Mouse (Mus musculus) erythroblast, embryonic 14.5 days (primary cell): ENCODE data around the gene Tmem255b. TPM values are rescaled to one million over a fixed set of nuclear protein-coding genes. Genes with fewer than 3 reads are reported as not detected.

Source experiments
- H3K27me3 ChIP-seq: 2 replicates; pipeline ENCODE4 v1.6.1; 2012; ENCODE audit warnings: inconsistent platforms; ENCODE audit not compliant: control insufficient read depth
- H3K36me3 ChIP-seq: 2 replicates; pipeline ENCODE4 v1.6.1; 2012; ENCODE audit warnings: mild to moderate bottlenecking, inconsistent platforms; ENCODE audit not compliant: control insufficient read depth
- H3K4me1 ChIP-seq: 2 replicates; pipeline ENCODE4 v1.6.1; 2012; ENCODE audit warnings: inconsistent platforms; ENCODE audit not compliant: control insufficient read depth
- H3K4me3 ChIP-seq: replicated peaks from 2 replicates; pipeline ENCODE3; 2012; ENCODE audit warnings: moderate library complexity, mild to moderate bottlenecking, inconsistent platforms
- H3K9me3 ChIP-seq: 2 replicates; pipeline ENCODE4 v1.6.1; 2012; ENCODE audit warnings: low read length, inconsistent platforms, mixed read lengths; ENCODE audit not compliant: control insufficient read depth
- GATA1 ChIP-seq: IDR thresholded peaks from 2 replicates; pipeline ENCODE4 v1.6.1; 2012; ENCODE audit warnings: low read length, inconsistent platforms, mixed read lengths
- TAL1 ChIP-seq: IDR thresholded peaks from 3 replicates; pipeline ENCODE4 v1.6.1; 2012; ENCODE audit warnings: low read length, inconsistent platforms, mixed read lengths
- polyA plus RNA-seq: library from polyadenylated mRNA; stranded (reverse); fragments of >175 nt; gene quantifications from 2 replicates; pipeline ENCODE4 v1.2.3, GENCODE M21; 2012

The Tmem255b gene
- polyA plus RNA-seq, 1 experiment = not detected

DNA sequence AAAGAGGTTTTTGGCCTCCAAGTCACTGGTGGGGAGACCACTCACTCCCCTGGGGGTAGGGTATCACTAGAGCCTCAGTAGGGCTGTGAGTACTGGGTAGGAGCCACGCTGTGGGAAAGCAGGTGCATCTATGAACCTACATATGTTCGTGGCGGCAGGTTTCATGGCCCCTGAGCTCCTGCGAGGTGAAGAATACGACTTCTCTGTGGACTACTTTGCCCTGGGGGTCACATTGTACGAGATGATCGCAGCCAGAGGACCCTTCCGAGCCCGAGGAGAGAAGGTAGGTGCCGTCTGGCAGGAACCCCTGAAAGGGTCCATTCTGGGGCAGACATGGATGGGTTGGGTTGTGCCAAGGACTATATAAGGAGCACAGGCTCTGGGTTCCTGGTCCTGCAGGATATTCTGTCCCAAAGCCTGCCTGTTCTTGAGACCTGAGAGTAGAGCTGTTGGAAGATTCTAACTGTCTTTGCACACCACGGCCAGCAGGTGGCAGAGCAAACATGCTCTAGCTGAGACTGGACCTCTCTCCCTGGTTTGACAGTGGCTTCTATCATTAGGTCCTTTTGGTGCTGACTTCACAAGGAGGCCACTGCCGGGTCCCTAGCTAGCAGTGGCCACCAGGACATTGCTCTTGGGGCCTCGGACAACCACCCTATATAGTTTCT is 22.0 kb upstream of the Tmem255b start:
- Histone ChIP-seq H3K36me3 (no peaks in the 10 kb centered on the region), H3K4me3 (no peak overlapping the region), H3K9me3 (no peaks in the 10 kb centered on the region), H3K27me3 (no peaks in the 10 kb centered on the region), H3K4me1 (no peaks in the 10 kb centered on the region)
- TF ChIP-seq TAL1 (no peak), GATA1 (no peak)

DNA sequence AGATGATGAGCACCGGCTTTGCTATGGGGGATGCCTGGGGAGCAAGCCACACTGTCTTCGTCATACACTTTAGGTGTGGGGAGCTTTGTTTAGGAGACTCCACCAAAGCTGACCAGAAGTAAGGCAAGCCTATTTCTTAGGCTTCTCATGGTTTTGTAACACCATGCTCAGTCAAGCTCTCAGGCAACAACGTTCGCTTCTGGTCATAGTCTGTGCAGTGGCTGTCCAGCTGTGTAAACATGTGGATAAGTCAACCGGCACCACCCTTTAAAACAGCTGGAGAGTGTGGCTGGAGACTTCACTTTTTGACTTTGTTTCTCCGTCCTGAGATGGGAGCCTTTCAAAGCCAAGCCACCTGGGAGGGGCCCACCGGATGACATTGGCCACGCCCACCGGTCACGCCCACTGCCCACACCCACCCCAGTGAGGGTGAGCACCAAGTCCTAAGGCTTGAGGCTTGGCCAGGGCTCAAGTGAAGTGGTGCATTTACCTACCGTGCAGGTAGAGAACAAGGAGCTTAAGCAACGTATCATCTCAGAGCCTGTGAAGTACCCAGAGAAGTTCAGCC is 21.1 kb upstream of the Tmem255b start:
- no peaks in the 10 kb centered on the region for H3K4me1 ChIP-seq
- no peaks in the 10 kb centered on the region for H3K9me3 ChIP-seq
- TF ChIP-seq GATA1 (no peak), TAL1 (no peak)
- H3K27me3 ChIP-seq = no peaks in the 10 kb centered on the region
- no peaks in the 10 kb centered on the region for H3K36me3 ChIP-seq
- no peak overlapping the region for H3K4me3 ChIP-seq

DNA sequence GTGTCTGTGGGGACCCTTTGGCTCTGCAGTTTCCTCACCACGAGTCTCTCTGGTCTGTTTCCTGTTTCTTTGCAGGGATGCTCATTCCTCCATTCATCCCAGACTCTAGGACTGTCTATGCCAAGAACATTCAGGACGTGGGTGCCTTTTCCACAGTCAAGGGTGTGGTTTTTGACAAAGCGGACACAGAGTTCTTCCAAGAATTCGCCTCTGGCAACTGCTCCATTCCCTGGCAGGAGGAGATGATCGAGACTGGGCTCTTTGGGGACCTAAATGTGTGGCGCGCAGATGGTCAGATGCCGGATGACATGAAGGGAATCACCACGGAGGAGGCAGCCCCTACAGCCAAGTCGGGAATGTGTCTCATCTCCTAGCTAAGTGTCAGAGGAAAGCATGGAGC is 19.1 kb upstream of the Tmem255b start:
- no peaks in the 10 kb centered on the region for H3K27me3 ChIP-seq
- H3K9me3 ChIP-seq = no peaks in the 10 kb centered on the region
- H3K36me3 ChIP-seq = no peaks in the 10 kb centered on the region
- H3K4me3 ChIP-seq = no peak overlapping the region
- no peak for TF ChIP-seq GATA1
- TF ChIP-seq TAL1 = no peak
- no peaks in the 10 kb centered on the region for H3K4me1 ChIP-seq

DNA sequence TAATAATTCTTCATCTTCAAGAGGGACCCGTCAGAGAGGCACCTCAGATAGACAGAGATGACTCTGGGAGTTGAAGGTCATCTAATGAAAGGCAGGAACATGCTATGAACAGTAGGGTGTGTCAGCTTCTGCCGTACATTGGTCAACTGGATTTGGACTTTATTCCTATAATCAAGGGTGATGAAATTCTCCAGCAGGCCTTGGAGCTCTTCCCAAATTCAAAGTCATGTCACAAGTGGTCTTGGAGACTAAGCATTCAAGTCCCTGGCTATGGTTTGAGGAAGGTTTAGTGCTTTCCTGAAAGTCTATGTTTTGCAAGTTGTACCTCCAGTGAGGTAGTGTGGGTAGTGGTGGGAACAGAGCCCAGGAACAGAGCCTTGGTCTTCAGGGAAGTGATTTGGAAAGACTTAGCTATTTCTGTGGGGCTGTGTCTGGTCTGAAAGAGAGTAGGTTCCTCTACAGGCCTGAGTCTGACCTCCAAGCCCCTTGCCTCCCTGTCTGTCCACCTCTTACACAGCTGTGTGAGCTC is 15.8 kb upstream of the Tmem255b start:
- H3K36me3 ChIP-seq = no peaks in the 10 kb centered on the region
- no peaks in the 10 kb centered on the region for H3K4me1 ChIP-seq
- H3K4me3 ChIP-seq = no peak overlapping the region
- H3K27me3 ChIP-seq = no peaks in the 10 kb centered on the region
- no peak for TF ChIP-seq GATA1
- no peak for TF ChIP-seq TAL1
- H3K9me3 ChIP-seq = no peaks in the 10 kb centered on the region

DNA sequence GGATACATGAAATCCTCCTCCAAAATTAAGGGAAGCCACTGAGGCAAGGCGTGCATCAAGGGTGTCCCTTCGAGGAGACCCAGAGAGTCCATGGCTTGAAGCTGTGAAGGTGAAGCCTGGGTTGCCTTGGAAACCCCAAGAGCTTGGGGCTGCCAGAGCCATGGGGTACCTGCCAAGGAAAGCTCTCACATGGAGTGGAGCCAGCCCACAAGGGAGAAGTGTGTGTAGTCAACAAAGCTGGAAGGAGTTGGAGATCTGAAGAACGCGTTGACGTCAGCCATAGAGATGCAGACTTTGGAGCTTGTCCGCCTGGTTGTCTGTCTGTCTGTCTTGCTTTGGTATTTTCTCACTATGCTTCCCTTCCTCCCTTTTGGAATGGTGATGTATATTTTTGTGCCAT is 14.0 kb upstream of the Tmem255b start:
- H3K4me3 ChIP-seq = no peak overlapping the region
- H3K9me3 ChIP-seq = no peaks in the 10 kb centered on the region
- no peaks in the 10 kb centered on the region for H3K4me1 ChIP-seq
- TF ChIP-seq TAL1 = no peak
- TF ChIP-seq GATA1 = no peak
- H3K36me3 ChIP-seq = no peaks in the 10 kb centered on the region
- no peaks in the 10 kb centered on the region for H3K27me3 ChIP-seq

DNA sequence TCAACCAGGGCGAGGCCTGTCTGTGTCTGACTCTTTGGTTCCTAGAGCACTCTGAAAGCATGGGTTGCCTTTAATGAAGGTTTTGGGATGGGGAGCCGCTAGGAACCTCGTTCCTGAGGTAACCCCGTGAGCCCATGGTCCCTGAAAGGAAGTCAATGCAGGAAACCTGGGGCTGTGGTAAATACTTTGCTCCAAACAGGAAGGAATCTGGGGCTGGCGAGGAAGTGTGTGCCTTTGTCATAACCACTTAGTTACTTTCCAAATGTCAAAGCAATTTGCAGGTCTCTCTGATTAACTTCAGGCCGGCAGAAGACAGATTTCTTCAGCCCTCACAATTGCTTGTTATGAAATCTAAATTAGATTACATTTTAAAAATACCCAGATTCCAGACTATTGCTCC is 7.6 kb upstream of the Tmem255b start:
- Histone ChIP-seq H3K4me3 (no peak overlapping the region), H3K9me3 (no peaks in the 10 kb centered on the region), H3K4me1 (no peaks in the 10 kb centered on the region), H3K36me3 (no peaks in the 10 kb centered on the region), H3K27me3 (no peaks in the 10 kb centered on the region; the same call in 1 of the 2 replicates)
- TF ChIP-seq GATA1 = no peak
- TF ChIP-seq TAL1 = no peak

DNA sequence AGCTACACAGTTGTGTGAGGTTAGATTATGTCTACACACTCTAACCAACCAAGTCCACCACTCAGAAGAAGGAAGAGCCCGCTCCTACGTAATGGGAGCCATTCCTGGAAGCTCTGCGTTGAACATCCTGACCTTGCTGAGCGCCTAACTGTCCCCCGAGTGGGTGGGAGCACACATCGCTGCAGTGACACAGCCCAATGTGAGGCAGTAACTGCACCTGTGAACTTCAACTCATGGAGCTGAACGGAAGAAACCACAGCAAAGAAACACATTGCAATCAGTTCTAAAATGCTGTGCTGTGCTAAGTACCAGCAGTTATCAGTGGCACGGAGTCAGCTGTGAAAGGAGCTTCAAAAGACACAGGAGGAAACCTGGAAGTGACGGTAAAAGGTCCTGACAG is 6.8 kb upstream of the Tmem255b start:
- H3K4me3 ChIP-seq = no peak overlapping the region
- no peaks in the 10 kb centered on the region for H3K36me3 ChIP-seq
- no peaks in the 10 kb centered on the region; the same call in 1 of the 2 replicates for H3K27me3 ChIP-seq
- no peaks in the 10 kb centered on the region for H3K9me3 ChIP-seq
- no peaks in the 10 kb centered on the region for H3K4me1 ChIP-seq
- TF ChIP-seq TAL1 = no peak
- TF ChIP-seq GATA1 = no peak

DNA sequence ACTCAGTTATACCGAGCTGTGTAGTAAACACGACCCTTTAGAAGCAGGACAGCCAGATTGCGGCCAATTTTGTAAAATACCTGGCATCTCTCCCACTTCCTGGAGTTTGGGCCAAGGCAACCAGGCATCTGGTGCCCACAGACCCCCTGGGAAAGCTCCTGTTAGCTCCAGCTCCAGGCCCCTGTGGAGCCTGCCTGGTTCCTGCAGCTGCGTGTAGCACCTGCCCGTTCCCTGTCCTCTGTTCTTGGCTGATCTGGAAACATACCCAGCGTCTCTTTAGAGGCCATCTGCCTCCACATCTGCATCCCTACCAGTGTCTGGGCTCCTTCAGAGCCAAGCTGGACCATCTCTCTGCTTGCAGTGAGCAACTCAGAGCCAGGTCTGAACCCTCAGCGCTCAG is 4.6 kb upstream of the Tmem255b start:
- no peaks in the 10 kb centered on the region for H3K9me3 ChIP-seq
- peaks cover 20% of the 10 kb centered on the region for H3K27me3 ChIP-seq
- TF ChIP-seq TAL1 (no peak), GATA1 (no peak)
- H3K36me3 ChIP-seq = no peaks in the 10 kb centered on the region
- no peaks in the 10 kb centered on the region for H3K4me1 ChIP-seq
- H3K4me3 ChIP-seq = no peak overlapping the region

DNA sequence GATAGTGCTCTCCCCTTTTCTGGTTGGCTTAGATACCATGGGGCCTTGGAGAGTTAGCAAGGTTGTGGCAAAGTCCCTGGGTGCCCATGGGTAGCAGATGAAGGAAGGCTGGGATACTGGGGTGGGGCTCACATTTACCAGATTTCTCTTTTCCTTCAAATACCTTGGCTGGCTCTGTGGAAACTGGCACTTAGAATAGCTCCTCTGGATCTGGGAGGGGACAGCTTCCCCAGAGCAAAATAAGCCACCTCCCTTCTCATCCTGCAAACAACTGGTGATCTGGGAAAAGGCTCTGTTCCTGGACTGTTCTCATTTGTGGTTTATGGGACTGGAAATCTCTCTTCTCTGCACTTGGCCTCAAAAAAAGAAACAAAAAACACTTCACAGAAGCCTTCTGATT is 4.1 kb upstream of the Tmem255b start:
- Histone ChIP-seq H3K4me3 (no peak overlapping the region), H3K9me3 (no peaks in the 10 kb centered on the region), H3K4me1 (no peaks in the 10 kb centered on the region), H3K27me3 (peaks cover 24% of the 10 kb centered on the region), H3K36me3 (no peaks in the 10 kb centered on the region)
- TF ChIP-seq GATA1 = no peak
- no peak for TF ChIP-seq TAL1
